Mouse (Mus musculus) intestine, embryonic 16.5 days (tissue): ENCODE measurements around the gene B3gntl1. TPM values are rescaled to one million over a fixed set of nuclear protein-coding genes. Genes with fewer than 3 reads are reported as not detected.

Experiments
- ATAC-seq: fragments of 200-750 bp; cut with Nextera tagmentation; 2 replicates; pipeline ENCODE4 v1.8.0; 2017; ENCODE audit warnings: moderate TSS enrichment, moderate library complexity
- H3K27ac ChIP-seq: fragments of 300-500 bp; sonication (generic); 2 replicates; pipeline ENCODE4 v1.5.1; 2014; ENCODE audit warnings: mild to moderate bottlenecking, low read length
- H3K27me3 ChIP-seq: fragments of 300-500 bp; sonication (generic); replicated peaks from 2 replicates; pipeline ENCODE4 v1.6.1; 2014; ENCODE audit warnings: low read length, control low read depth, mixed read lengths; ENCODE audit not compliant: control insufficient read depth, insufficient read depth
- H3K36me3 ChIP-seq: fragments of 300-500 bp; sonication (generic); 2 replicates; pipeline ENCODE4 v1.6.1; 2014; ENCODE audit warnings: low read length, control low read depth; ENCODE audit not compliant: control insufficient read depth, insufficient read depth
- H3K4me1 ChIP-seq: fragments of 300-500 bp; sonication (generic); 2 replicates; pipeline ENCODE4 v1.6.1; 2014; ENCODE audit warnings: low read length, control low read depth, mixed read lengths; ENCODE audit not compliant: control insufficient read depth, insufficient read depth
- H3K4me2 ChIP-seq: fragments of 300-500 bp; sonication (generic); 2 replicates; pipeline ENCODE4 v1.6.1; 2014; ENCODE audit warnings: low read depth, low read length, control low read depth
- H3K4me3 ChIP-seq: fragments of 300-500 bp; sonication (generic); 2 replicates; pipeline ENCODE4 v1.5.1; 2014; ENCODE audit warnings: mild to moderate bottlenecking, low read length
- H3K9ac ChIP-seq: fragments of 300-500 bp; sonication (generic); 2 replicates; pipeline ENCODE4 v1.6.1; 2014; ENCODE audit warnings: low read depth, low read length
- H3K9me3 ChIP-seq: fragments of 300-500 bp; sonication (generic); 2 replicates; pipeline ENCODE4 v1.6.1; 2016; ENCODE audit warnings: low read length, control low read depth; ENCODE audit not compliant: control insufficient read depth
- WGBS: fragments of 180-500 bp; shearing (Covaris S2); extraction: QIAGEN DNeasy Blood & Tissue Kit; methylation state at CpG from one replicate; pipeline ENCODE4 v1.1.7; 2014; 5-methylcytosine and 5-hydroxymethylcytosine counted together
- polyA plus RNA-seq: library from polyadenylated mRNA; unstranded; fragments of >200 nt; fragmentation: Nextera tagmentation; extraction: Ambion mirVana; gene quantifications from 2 replicates; pipeline ENCODE4 v1.2.1, GENCODE M21; 2015

Gene B3gntl1
- polyA plus RNA-seq, 1 experiment from 2014 or later, result 6.8 TPM

- WGBS, result 61% methylated on average over 9 of the region's 9 CpGs
- no peaks in the 10 kb centered on the region for H3K36me3 ChIP-seq
- no peak overlapping the region for H3K4me3 ChIP-seq
- 0 out of 2 replicates have a peak overlapping the region, but pooled peaks have one; percentile 12 for H3K27ac ChIP-seq
- 0 out of 2 replicates have a peak, but pooled peaks cover 3% of the 10 kb centered on the region for H3K4me1 ChIP-seq
- no peak overlapping the region for H3K9ac ChIP-seq
- H3K4me2 ChIP-seq, result no peak overlapping the region
- no peaks in the 10 kb centered on the region for H3K9me3 ChIP-seq
- ATAC-seq, result no peak
- no peaks in the 10 kb centered on the region for H3K27me3 ChIP-seq
Measured at GRCm38 (mm10) chr11:121654406-121654945, 18.5 kb downstream of the B3gntl1 start.

- Histone ChIP-seq H3K27me3 (no peaks in the 10 kb centered on the region), H3K4me3 (no peak overlapping the region), H3K27ac (no peak overlapping the region), H3K9me3 (no peaks in the 10 kb centered on the region), H3K9ac (no peak overlapping the region), H3K4me1 (no peaks in the 10 kb centered on the region), H3K4me2 (no peak overlapping the region), H3K36me3 (no peaks in the 10 kb centered on the region)
- WGBS, result 79% methylated on average over 4 of the region's 4 CpGs
- no peak for ATAC-seq
Measured at GRCm38 (mm10) chr11:121653631-121654030, 19.3 kb downstream of the B3gntl1 start.

GRCm38 (mm10) chr11:121652547-121653305, 20.2 kb downstream of the B3gntl1 start:
- Histone ChIP-seq H3K9me3 (no peaks in the 10 kb centered on the region), H3K9ac (no peak overlapping the region), H3K27me3 (no peaks in the 10 kb centered on the region), H3K4me1 (no peaks in the 10 kb centered on the region), H3K4me3 (no peak overlapping the region), H3K4me2 (no peak overlapping the region), H3K36me3 (no peaks in the 10 kb centered on the region), H3K27ac (no peak overlapping the region)
- no peak for ATAC-seq
- WGBS, result 44% methylated on average over 10 of the region's 10 CpGs

GRCm38 (mm10) chr11:121651983-121652382, 21.0 kb downstream of the B3gntl1 start:
- Histone ChIP-seq H3K27ac (no peak overlapping the region), H3K9me3 (no peaks in the 10 kb centered on the region), H3K4me1 (no peaks in the 10 kb centered on the region), H3K9ac (no peak overlapping the region), H3K36me3 (no peaks in the 10 kb centered on the region), H3K4me3 (no peak overlapping the region), H3K27me3 (no peaks in the 10 kb centered on the region), H3K4me2 (no peak overlapping the region)
- no peak for ATAC-seq
- WGBS, result 90% methylated on average over 5 of the region's 5 CpGs

- WGBS, result 96% methylated on average over 9 of the region's 9 CpGs
- Histone ChIP-seq H3K4me1 (no peaks in the 10 kb centered on the region), H3K9me3 (no peaks in the 10 kb centered on the region), H3K27ac (no peak overlapping the region), H3K9ac (no peak overlapping the region), H3K27me3 (no peaks in the 10 kb centered on the region), H3K36me3 (no peaks in the 10 kb centered on the region), H3K4me2 (no peak overlapping the region), H3K4me3 (no peak overlapping the region)
- ATAC-seq, result no peak
Measured at GRCm38 (mm10) chr11:121651556-121651955, 21.4 kb downstream of the B3gntl1 start.

- no peaks in the 10 kb centered on the region for H3K9me3 ChIP-seq
- no peak for ATAC-seq
- H3K4me2 ChIP-seq, result no peak overlapping the region
- no peak overlapping the region for H3K9ac ChIP-seq
- 80% methylated on average over 11 of the region's 11 CpGs for WGBS
- no peaks in the 10 kb centered on the region for H3K36me3 ChIP-seq
- no peaks in the 10 kb centered on the region for H3K27me3 ChIP-seq
- H3K4me3 ChIP-seq, result no peak overlapping the region
- H3K27ac ChIP-seq, result no peak overlapping the region
- no peaks in the 10 kb centered on the region for H3K4me1 ChIP-seq
Measured at GRCm38 (mm10) chr11:121650668-121651067, 22.3 kb downstream of the B3gntl1 start.

- Histone ChIP-seq H3K4me3 (no peak overlapping the region), H3K27ac (no peak overlapping the region), H3K4me2 (no peak overlapping the region), H3K9me3 (no peaks in the 10 kb centered on the region), H3K36me3 (no peaks in the 10 kb centered on the region), H3K27me3 (no peaks in the 10 kb centered on the region), H3K9ac (no peak overlapping the region), H3K4me1 (no peaks in the 10 kb centered on the region)
- WGBS, result 47% methylated on average over 10 of the region's 10 CpGs
- peak; percentile 71 for ATAC-seq
Measured at GRCm38 (mm10) chr11:121649900-121650299, 23.1 kb downstream of the B3gntl1 start.

- Histone ChIP-seq H3K4me2 (no peak overlapping the region), H3K27ac (no peak overlapping the region), H3K36me3 (peaks cover 2% of the 10 kb centered on the region; the same call in 1 of the 2 replicates), H3K4me1 (no peaks in the 10 kb centered on the region), H3K4me3 (no peak overlapping the region), H3K27me3 (no peaks in the 10 kb centered on the region), H3K9ac (no peak overlapping the region), H3K9me3 (no peaks in the 10 kb centered on the region)
- no peak for ATAC-seq
- WGBS, result 94% methylated on average over 5 of the region's 5 CpGs
Measured at GRCm38 (mm10) chr11:121648166-121648565, 24.8 kb downstream of the B3gntl1 start.

GRCm38 (mm10) chr11:121647321-121647720, 25.6 kb downstream of the B3gntl1 start:
- H3K36me3 ChIP-seq, result peaks cover 2% of the 10 kb centered on the region; the same call in 1 of the 2 replicates
- H3K27ac ChIP-seq, result no peak overlapping the region
- no peaks in the 10 kb centered on the region for H3K4me1 ChIP-seq
- H3K4me3 ChIP-seq, result no peak overlapping the region
- no peaks in the 10 kb centered on the region for H3K27me3 ChIP-seq
- no peak overlapping the region for H3K9ac ChIP-seq
- no peaks in the 10 kb centered on the region for H3K9me3 ChIP-seq
- ATAC-seq, result no peak
- H3K4me2 ChIP-seq, result no peak overlapping the region
- 72% methylated on average over 9 of the region's 9 CpGs for WGBS
